Mouse (Mus musculus) T-helper 17 cell (primary cell): ENCODE results near the gene Fyn.

Experiments used
- in situ Hi-C, 2 experiments: fragments of 300-600 bp; cut with MboI, MseI; formaldehyde crosslinking; loops; 1 replicate in 1 of 2; 2 replicates in 1 of 2; pipeline ENCODE4 v1.15.1; 2025; ENCODE audit warnings: high pct_unique_total_duplicates in 2 of 2

Gene Fyn

GRCm38 (mm10) chr10:39558492-39559005 is 189.9 kb downstream of the Fyn start:
- in situ Hi-C loops: no loop called here

GRCm38 (mm10) chr10:39559321-39559720 is 190.7 kb downstream of the Fyn start:
- in situ Hi-C loops: no loop called here

GRCm38 (mm10) chr10:39562383-39562782 is 193.7 kb downstream of the Fyn start:
- in situ Hi-C loops: no loop called here

- in situ Hi-C loops: no loop called here
Observed at GRCm38 (mm10) chr10:39563552-39564223, 195.0 kb downstream of the Fyn start.

- in situ Hi-C loops: no loop called here
Observed at GRCm38 (mm10) chr10:39566901-39567300, 198.2 kb downstream of the Fyn start.

GRCm38 (mm10) chr10:39568991-39569390 is 200.3 kb downstream of the Fyn start:
- in situ Hi-C loops: no loop called here

- in situ Hi-C loops: no loop called here
Observed at GRCm38 (mm10) chr10:39571011-39571410, 202.4 kb downstream of the Fyn start.

GRCm38 (mm10) chr10:39572050-39572671 is 203.5 kb downstream of the Fyn start:
- in situ Hi-C loops: no loop called here

GRCm38 (mm10) chr10:39572672-39573051 is 204.0 kb downstream of the Fyn start:
- in situ Hi-C loops: no loop called here

- in situ Hi-C loops: no loop called here
Observed at GRCm38 (mm10) chr10:39576466-39576865, 207.8 kb downstream of the Fyn start.

- in situ Hi-C loops: no loop called here
Observed at GRCm38 (mm10) chr10:39580477-39580876, 211.8 kb downstream of the Fyn start.

- in situ Hi-C loops: no loop called here
Observed at GRCm38 (mm10) chr10:39582385-39582784, 213.7 kb downstream of the Fyn start.

- in situ Hi-C loops: no loop called here
Observed at GRCm38 (mm10) chr10:39583718-39584117, 215.1 kb downstream of the Fyn start.

GRCm38 (mm10) chr10:39587290-39587925 is 218.8 kb downstream of the Fyn start:
- in situ Hi-C loops: no loop called here

GRCm38 (mm10) chr10:39587973-39588746 is 219.5 kb downstream of the Fyn start:
- in situ Hi-C loops: no loop called here

- in situ Hi-C loops: no loop called here
Observed at GRCm38 (mm10) chr10:39589765-39590546, 221.3 kb downstream of the Fyn start.

- in situ Hi-C loops: no loop called here
Observed at GRCm38 (mm10) chr10:39590629-39591028, 222.0 kb downstream of the Fyn start.

GRCm38 (mm10) chr10:39592501-39592900 is 223.8 kb downstream of the Fyn start:
- in situ Hi-C loops: no loop called here

GRCm38 (mm10) chr10:39594716-39595115 is 226.1 kb downstream of the Fyn start:
- in situ Hi-C loops: no loop called here

GRCm38 (mm10) chr10:39595862-39596261 is 227.2 kb downstream of the Fyn start:
- in situ Hi-C loops: no loop called here

GRCm38 (mm10) chr10:39597116-39597791 is 228.6 kb downstream of the Fyn start:
- in situ Hi-C loops: no loop called here
